Mouse (Mus musculus) left cerebral cortex, adult 2 months (tissue): ENCODE data around the gene Ascl2. TPM values are rescaled to one million over a fixed set of nuclear protein-coding genes. Genes with fewer than 3 reads are reported as not detected.

ENCODE experiments used
- DNase-seq, 2 experiments: peaks; one replicate each; pipeline ENCODE4 v3.0.0; 2021 to 2022; ENCODE audit warnings: low spot score in 2 of 2, mixed read lengths in 1 of 2; ENCODE audit errors: extremely low spot score in 1 of 2
- H3K27ac ChIP-seq: fragments of 200-600 bp; 2 replicates; pipeline ENCODE4 v1.8.1; 2022
- H3K4me3 ChIP-seq: fragments of 200-600 bp; 2 replicates; pipeline ENCODE4 v1.8.1; 2022
- CTCF ChIP-seq: fragments of 200-600 bp; IDR thresholded peaks from 2 replicates; pipeline ENCODE4 v1.8.1; 2022; ENCODE audit warnings: antibody characterized with exemption, mild to moderate bottlenecking, moderate library complexity
- intact Hi-C: fragments of 180-260 bp; cut with DNase I; formaldehyde crosslinking; loops from one replicate; pipeline ENCODE4 v1.15.1; 2025
- total RNA-seq, 2 experiments: library from RNA; stranded (reverse); gene quantifications; 2 replicates each; pipeline ENCODE4 v1.2.3; 2021

The Ascl2 gene
- total RNA-seq, 2 experiments from 2014 or later = 0.42 to 0.57 TPM

DNA sequence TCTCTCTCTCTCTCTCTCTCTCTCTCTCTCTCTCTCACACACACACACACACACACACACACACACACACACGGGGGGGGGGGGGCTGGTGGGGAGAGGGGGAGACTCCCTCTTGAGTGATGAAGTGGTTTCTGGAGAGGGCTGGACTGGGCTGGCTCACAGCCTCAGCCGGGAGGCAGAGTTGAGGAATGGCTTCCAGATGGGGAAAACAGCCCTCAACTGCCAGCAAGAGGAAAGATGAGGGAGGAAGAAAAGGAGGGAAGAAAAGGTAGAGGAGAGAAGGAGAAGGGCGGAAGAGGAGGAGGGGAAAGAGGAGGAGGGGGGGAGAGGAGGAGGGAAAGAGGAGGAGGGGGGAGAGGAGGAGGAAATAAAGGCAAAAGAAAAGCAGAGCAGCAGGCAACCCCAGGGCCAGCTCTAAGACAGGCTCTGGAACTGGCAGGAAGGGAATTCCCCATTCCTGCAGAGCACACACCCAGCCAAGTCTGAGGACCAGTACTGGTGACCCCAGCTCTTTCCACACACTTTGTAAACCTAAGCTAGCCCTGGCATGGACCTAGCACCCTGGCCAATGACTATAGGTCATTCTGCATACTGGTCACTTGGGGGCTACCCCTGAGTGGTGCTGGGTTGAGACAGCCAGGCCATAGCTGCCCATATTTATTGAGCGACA is 40.1 kb upstream of the Ascl2 start:
- no peak for TF ChIP-seq CTCF
- intact Hi-C loops = loop anchor here (1.0 to 10.0 kb wide), 5 partner anchors 43 to 456 kb away; partner anchors contain the start of genes Cd81, Cdkn1c and Tssc4
- no peak for DNase-seq
- Histone ChIP-seq H3K4me3 (no peak overlapping the region), H3K27ac (no peak overlapping the region)

DNA sequence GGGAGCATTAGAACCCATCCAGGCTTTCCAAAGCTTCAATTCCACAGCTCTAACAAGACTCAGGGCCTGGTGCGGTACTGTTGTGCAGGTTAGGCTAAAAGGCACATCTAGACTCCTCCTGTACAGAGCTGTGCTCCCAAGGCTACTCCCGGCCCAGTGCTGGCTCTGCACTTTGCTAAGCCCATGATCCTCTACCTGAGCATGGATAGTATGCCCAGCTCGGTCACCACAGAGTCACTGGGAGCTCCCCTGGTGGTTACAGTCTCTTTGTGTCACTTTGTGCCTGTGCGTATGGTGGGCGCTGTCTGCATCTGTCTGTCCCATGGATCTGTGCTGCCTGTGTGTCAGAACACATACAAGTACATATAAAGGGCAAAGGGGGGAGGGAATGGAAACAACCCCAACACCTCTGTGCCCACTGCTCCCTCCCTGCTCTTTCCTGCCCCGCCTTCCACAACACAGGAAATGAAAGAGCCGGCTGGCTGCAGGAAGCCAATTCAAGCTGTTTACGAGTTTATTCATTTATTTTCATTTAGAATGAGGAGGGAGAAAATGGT is 39.4 kb upstream of the Ascl2 start:
- DNase-seq = no peak
- intact Hi-C loops = loop anchor here (1.0 to 10.0 kb wide), 5 partner anchors 44 to 456 kb away; partner anchors contain the start of genes Cd81, Cdkn1c and Tssc4
- Histone ChIP-seq H3K27ac (peak overlapping the region; percentile 80), H3K4me3 (no peak overlapping the region)
- no peak; the same call in 1 of the 2 replicates for TF ChIP-seq CTCF

DNA sequence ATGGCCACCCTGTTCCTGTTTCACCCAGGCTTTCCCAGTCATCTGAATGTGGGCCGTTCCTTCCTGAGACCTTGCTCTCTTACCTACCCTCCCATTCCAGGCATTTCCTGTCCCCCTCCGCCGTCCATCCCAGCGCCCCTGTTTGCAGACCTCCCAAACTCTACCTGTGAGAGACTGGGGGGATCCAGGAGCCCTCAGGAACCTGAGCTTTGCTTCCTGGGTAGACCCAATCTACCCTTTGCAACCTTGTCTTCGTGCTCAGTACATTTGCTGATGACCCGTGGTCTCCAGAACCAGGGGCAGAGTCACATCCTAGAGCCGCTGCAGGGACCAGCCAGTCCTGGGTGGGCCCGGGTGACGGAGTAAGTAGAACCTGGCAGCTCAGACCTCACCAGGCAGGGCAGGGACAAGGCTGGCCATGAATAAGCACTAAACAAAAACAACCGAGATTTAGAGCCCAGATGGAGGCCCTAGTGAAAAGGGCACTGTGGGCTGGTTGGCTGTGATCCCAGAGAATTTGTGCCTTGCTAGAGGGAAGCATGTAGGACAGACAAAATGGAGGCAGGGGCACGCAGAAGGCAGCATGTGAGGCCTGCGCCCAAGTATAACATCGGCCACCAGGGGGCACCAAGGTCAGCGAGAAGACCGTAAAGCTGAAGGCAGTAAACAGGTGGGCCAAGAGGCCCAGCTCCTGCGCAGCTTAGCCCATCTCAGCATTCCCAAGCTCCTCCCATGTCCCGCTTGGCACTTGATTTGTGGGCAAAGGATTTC is 38.7 kb upstream of the Ascl2 start:
- peak; percentile 87 to 91 for DNase-seq
- intact Hi-C loops = loop anchor here (1.0 to 10.0 kb wide), 5 partner anchors 45 to 457 kb away; partner anchors contain the start of genes Cd81, Cdkn1c and Tssc4
- no peak overlapping the region for H3K4me3 ChIP-seq
- H3K27ac ChIP-seq = peak overlapping the region; percentile 80
- TF ChIP-seq CTCF = peak; percentile 86

DNA sequence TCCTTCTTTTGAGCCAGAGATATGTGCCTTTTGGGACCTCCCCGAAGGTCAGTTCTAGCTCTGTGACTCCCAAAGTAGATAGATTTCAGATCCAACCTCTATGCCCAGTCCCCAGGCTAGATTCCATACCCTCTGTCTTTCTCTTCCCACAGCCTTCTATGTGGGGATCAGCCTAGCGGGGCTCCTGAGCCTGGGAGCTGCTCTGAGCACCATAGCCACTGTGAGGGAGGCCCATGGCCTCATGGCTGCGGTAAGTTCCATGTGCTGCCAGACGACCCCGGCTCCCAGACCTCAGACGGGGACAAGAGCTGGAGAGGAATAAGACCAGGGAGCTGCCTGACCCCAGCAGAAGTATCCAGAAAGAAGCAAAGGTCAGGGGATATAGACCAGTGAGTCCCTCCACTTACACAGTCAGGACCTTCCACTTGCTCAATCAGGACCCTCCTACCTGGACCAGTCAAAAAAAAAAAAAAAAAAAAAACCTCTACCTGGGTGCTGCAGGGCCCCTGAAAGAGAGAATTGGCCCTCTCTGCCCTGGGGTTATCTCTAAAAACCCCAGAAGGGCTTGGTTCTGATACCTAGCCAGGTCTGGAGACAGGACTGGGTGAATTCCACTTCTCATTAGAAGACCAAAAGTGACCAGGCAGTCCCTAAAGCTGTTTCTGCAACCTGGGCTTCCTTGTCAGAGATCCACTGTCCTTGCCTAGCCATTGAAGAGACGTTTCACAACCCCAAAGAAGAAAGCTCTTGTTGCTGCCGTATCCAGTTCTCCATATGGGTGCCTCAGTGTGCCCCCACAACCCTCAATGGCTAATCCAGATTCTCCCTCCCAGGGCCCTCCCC is 37.9 kb upstream of the Ascl2 start:
- no peak overlapping the region for H3K4me3 ChIP-seq
- H3K27ac ChIP-seq = no peak overlapping the region; the same call in 1 of the 2 replicates
- no peak for DNase-seq
- no peak for TF ChIP-seq CTCF
- intact Hi-C loops = loop anchor here (5.0 to 10.0 kb wide), 2 partner anchors 130 to 458 kb away; partner anchors contain the start of gene Cdkn1c

DNA sequence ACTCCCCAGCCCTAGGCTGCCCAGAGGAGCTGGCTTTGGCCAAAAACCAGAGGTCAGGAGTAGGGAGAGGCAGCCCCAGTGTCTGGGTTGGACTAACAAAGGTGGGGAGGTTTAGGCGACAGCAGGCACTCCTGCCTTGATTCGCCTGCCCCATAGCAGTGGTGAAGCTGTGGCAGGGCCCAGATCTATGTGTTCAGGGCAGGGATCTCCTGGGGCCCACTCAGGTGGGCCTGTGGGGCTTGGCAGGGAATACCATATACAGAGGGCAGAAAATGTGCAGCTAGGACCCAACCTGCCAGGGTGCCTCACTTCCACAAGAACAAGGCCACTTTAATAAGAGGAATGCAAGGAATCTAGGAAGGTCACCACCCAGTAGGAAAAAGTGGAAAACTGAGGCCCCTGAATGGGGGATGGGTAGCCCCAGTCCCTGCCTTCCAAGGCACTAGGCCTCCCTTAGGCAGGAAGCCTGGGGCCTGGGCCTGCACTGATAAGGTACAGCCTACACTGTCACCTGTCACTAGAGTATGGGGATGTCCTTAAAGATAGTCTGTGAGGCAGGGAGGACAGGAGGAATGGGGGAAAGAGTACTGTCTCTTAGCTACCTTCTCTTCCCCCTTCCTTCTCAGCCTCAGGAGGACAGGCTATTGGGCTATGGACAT is 37.2 kb upstream of the Ascl2 start:
- Histone ChIP-seq H3K27ac (no peak overlapping the region), H3K4me3 (no peak overlapping the region)
- no peak for TF ChIP-seq CTCF
- DNase-seq = no peak
- intact Hi-C loops = loop anchor here (5.0 to 10.0 kb wide), 2 partner anchors 131 to 459 kb away; partner anchors contain the start of gene Cdkn1c

DNA sequence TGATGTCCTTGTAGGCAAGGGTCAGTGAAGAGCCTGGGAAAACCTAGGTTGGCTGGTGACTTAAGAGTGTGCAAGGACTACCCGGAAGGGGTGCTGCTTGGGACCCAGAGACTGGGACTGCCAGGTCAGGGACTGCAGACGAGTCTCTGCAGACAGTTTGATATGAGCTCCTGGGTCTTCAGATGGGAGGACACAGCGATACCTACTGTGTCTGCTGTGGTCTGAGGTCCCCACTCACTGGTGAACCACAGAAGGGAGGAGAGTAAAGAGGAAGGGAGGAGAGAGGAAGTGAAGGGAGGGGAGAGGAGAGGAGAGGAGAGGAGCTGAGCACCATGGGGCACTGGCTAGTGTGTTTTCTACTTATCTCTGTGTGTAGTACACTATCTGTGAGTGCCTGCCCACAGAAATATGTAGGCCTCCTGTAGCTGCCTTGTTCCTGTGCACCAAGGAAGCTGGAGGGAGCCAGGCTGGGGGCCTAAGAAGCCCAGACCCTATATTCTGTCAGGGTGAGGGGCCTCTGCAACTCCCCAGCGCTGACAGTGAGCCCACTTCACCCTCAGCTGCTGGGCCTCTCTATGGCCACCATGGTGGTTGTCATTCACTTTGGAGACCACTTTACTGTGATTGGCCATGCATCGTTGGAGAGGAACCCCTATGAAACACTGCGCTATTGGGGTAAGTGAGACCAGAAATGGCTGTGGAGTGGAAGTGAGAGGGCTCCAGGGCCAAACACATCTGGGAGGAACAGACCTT is 36.5 kb upstream of the Ascl2 start:
- no peak for DNase-seq
- intact Hi-C loops = loop anchor here (5.0 to 10.0 kb wide), 2 partner anchors 132 to 459 kb away; partner anchors contain the start of gene Cdkn1c

DNA sequence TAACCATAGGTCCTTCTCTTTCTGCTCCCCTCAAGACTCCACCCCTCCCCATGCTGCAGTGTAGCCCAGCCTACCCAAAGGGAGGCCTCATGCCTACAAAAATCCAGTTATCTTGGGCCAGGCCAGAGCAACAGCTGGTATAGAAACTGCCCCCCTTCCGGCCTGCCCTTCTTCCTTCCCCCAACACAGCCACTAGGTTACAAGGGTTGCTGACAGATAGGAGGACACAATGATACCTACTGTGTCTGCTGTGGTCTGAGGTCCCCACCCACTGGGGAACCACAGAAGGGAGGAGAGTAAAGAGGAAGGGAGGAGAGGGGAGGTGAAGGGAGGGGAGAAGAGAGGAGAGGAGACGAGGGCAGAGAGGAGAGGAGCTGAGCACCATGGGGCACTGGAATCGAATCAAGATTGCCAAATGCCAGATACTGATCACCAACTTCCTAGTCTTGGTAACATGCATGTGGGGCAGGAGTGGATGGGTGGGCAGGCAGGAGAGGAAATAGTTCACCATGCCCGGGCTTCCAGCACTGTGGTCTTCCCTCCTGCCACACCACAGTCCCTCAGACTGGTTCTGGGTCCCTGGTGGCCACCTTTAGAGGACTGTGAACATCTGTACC is 35.8 kb upstream of the Ascl2 start, which contains the start of gene Tspan32:
Gene Tspan32, plus strand, starts transcription at position 320 of the 617 bp plus-strand sequence.
- DNase-seq = no peak
- no peak for TF ChIP-seq CTCF
- H3K4me3 ChIP-seq = no peak within 1 kb of the TSS
- intact Hi-C loops = loop anchor here (5.0 to 10.0 kb wide), 2 partner anchors 132 to 460 kb away; partner anchors contain the start of gene Cdkn1c
- H3K27ac ChIP-seq = no peak within 1 kb of the TSS

More for the DNA sequence above, 36.5 kb upstream of the Ascl2 start:
- no peak overlapping the region for H3K27ac ChIP-seq
- TF ChIP-seq CTCF = no peak
- H3K4me3 ChIP-seq = no peak overlapping the region

DNA sequence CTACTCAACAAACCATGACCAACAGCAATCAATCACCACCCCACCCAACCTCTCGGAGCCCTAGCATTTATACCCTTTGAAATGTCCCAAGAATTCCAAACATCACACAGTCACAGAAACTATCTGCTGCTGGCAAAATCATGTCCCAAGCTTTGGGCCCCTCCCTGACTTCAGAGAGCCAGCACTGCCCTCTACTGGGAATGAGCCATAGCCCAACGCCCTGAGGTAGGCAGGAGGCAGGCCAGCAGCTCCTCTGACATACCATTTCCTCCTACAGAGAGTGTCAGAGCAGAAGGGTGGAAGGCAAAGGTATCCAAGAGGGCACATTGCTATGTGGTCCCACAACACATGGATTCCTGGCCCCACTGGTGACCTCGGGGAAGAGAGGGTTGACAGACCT is 33.6 kb upstream of the Ascl2 start:
- no peak overlapping the region for H3K27ac ChIP-seq
- peak; percentile 39 for TF ChIP-seq CTCF
- H3K4me3 ChIP-seq = no peak overlapping the region
- DNase-seq = no peak
- intact Hi-C loops = loop anchor here (10.0 kb wide), 1 partner anchor 462 kb away; the partner anchor contains the start of gene Cdkn1c

DNA sequence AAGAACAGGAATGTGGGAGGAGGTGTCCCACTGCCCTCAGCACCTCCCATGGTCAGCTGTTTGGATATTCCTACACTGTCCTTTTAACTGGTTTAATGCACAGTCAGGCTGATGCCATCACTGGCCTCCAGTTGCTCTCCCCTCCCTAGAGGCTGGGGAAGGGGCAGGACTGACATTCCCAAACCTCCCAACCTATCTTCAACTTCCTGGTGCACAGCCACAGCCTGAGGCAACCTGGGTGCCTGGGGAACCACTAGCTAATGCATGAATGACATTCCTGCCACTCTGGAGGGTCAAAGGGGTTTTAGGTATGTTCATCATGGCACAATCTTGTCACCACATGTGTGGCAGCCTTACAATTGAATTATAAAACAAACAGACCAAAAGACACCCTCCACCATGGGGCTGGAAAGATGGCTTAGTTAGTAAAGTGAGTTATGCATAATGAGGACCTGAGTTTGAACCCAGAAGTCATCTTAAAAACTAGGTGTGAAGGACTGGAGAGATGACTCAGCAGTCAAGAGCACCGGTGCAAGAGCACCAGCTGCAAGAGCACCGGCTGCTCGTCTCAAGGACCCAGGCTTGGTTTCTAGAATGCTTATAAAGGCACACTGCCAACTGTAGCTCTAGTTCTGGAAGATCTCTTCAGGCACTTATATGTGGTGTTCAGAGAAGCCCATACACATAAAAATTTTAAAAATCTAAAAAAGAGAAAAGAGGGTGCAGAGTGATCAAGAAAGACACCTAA is 28.5 kb upstream of the Ascl2 start:
- no peak for DNase-seq
- TF ChIP-seq CTCF = no peak
- intact Hi-C loops = no loop called here
- Histone ChIP-seq H3K27ac (no peak overlapping the region), H3K4me3 (no peak overlapping the region)
